ENCODE assay signal across 8 mouse cellular contexts in genomic region chr14:25701986-25702385, GRCm38 (mm10). TPM values are rescaled to one million over a fixed set of nuclear protein-coding genes. Genes with fewer than 3 reads are reported as not detected.
DNase-seq lines count a peak whose midpoint lies in the region; ATAC-seq and TF ChIP-seq lines count a peak whose summit lies in the region.

No protein-coding gene starts in this region.

- H3K36me3 ChIP-seq in hindbrain, embryonic 11.5 days (ENCODE audit: control insufficient read depth, insufficient read depth, low read length), result peaks cover 2% of the 10 kb centered on the region; the same call in 1 of the 2 replicates
- H3K36me3 ChIP-seq in hindbrain, embryonic 12.5 days, result peaks cover 26% of the 10 kb centered on the region
- H3K36me3 ChIP-seq in hindbrain, embryonic 16.5 days (ENCODE audit: control insufficient read depth, insufficient read depth, low read length), result peaks cover 17% of the 10 kb centered on the region
- peaks cover 20% of the 10 kb centered on the region; the same call in 1 of the 2 replicates for H3K36me3 ChIP-seq in small intestine, adult 2 months (ENCODE audit: control insufficient read depth, insufficient read depth, low read length)

- no peaks in the 10 kb centered on the region for H3K27me3 ChIP-seq in hindbrain, embryonic 11.5 days (ENCODE audit: control insufficient read depth, insufficient read depth, low read length)
- H3K27me3 ChIP-seq in hindbrain, embryonic 12.5 days, result no peaks in the 10 kb centered on the region
- no peaks in the 10 kb centered on the region for H3K27me3 ChIP-seq in hindbrain, embryonic 16.5 days (replicated peaks; ENCODE audit: control insufficient read depth, insufficient read depth, low read length)
- H3K27me3 ChIP-seq in small intestine, adult 2 months (ENCODE audit: control insufficient read depth, insufficient read depth, low read length), result no peaks in the 10 kb centered on the region

- no peak overlapping the region for H3K27ac ChIP-seq in hindbrain, embryonic 11.5 days (ENCODE audit: low read depth, low read length)
- no peak overlapping the region for H3K27ac ChIP-seq in hindbrain, embryonic 12.5 days
- no peak overlapping the region for H3K27ac ChIP-seq in hindbrain, embryonic 16.5 days (ENCODE audit: low read depth, low read length)
- H3K27ac ChIP-seq in small intestine, adult 2 months (ENCODE audit: insufficient read depth, low read depth, low read length), result no peak overlapping the region

- ATAC-seq in hindbrain, embryonic 11.5 days (ENCODE audit: low FRiP score), result 0 out of 2 replicates have a peak, but pooled peaks have one; percentile 49
- no peak for ATAC-seq in hindbrain, embryonic 12.5 days (ENCODE audit: low FRiP score)
- peak; percentile 62; the same call in 1 of the 2 replicates for ATAC-seq in hindbrain, embryonic 16.5 days

- H3K9ac ChIP-seq in hindbrain, embryonic 11.5 days (ENCODE audit: low read depth, low read length), result no peak overlapping the region
- no peak overlapping the region for H3K9ac ChIP-seq in hindbrain, embryonic 12.5 days
- no peak overlapping the region for H3K9ac ChIP-seq in hindbrain, embryonic 16.5 days (ENCODE audit: low read depth, low read length)

- no peaks in the 10 kb centered on the region for H3K4me1 ChIP-seq in hindbrain, embryonic 11.5 days (replicated peaks; ENCODE audit: control insufficient read depth, insufficient read depth, low read length)
- H3K4me1 ChIP-seq in hindbrain, embryonic 12.5 days, result no peaks in the 10 kb centered on the region
- no peaks in the 10 kb centered on the region for H3K4me1 ChIP-seq in hindbrain, embryonic 16.5 days (ENCODE audit: control insufficient read depth, insufficient read depth, low read depth, low read length)
- H3K4me1 ChIP-seq in small intestine, adult 2 months (ENCODE audit: control insufficient read depth, insufficient read depth, insufficient read length, low read length), result no peaks in the 10 kb centered on the region

- DNase-seq in hindbrain, embryonic 11.5 days (ENCODE audit: low spot score), result peak; percentile 66
- DNase-seq in 416B (ENCODE audit: low read depth) (peak; percentile 71), NIH3T3 (ENCODE audit: low read depth) (peak; percentile 71)
- DNase-seq in right cerebral cortex, postnatal 25 days, result no peak
- no peak for DNase-seq in kidney, adult 8-10 months

- TF ChIP-seq POLR2A in small intestine, adult 2 months (IDR thresholded peaks at IDR 0.05; ENCODE audit: low read depth, low read length), result no peak

- H3K4me3 ChIP-seq in hindbrain, embryonic 11.5 days (ENCODE audit: low read depth, low read length), result no peak overlapping the region
- H3K4me3 ChIP-seq in hindbrain, embryonic 12.5 days, result no peak overlapping the region
- no peak overlapping the region for H3K4me3 ChIP-seq in hindbrain, embryonic 16.5 days (ENCODE audit: low read length)
- no peak overlapping the region for H3K4me3 ChIP-seq in small intestine, adult 2 months (ENCODE audit: low read depth, low read length)

- H3K9me3 ChIP-seq in hindbrain, embryonic 11.5 days (ENCODE audit: control insufficient read depth, low read length), result no peaks in the 10 kb centered on the region
- no peaks in the 10 kb centered on the region for H3K9me3 ChIP-seq in hindbrain, embryonic 12.5 days (replicated peaks)
- no peaks in the 10 kb centered on the region for H3K9me3 ChIP-seq in hindbrain, embryonic 16.5 days (ENCODE audit: control insufficient read depth, low read length)

- no peak overlapping the region for H3K4me2 ChIP-seq in hindbrain, embryonic 11.5 days (replicated peaks; ENCODE audit: low read depth, low read length)
- no peak overlapping the region for H3K4me2 ChIP-seq in hindbrain, embryonic 12.5 days (replicated peaks)
- no peak overlapping the region for H3K4me2 ChIP-seq in hindbrain, embryonic 16.5 days (ENCODE audit: low read length)

- peak; percentile 46; the same call in 1 of the 2 replicates for TF ChIP-seq CTCF in small intestine, adult 2 months (IDR thresholded peaks at IDR 0.05; ENCODE audit: extremely low read depth, insufficient read length, insufficient replicate concordance, low read depth, low read length)

RNA-seq across cellular contexts. Expression of gene Ppif, which starts 8.0 kb away (rescaled TPM):
- polyA plus RNA-seq in hindbrain, embryonic 11.5 days (2014; fragmentation: Nextera tagmentation; extraction: Ambion mirVana), result 32.3 and 33.3 TPM in 2 replicates
- polyA plus RNA-seq in hindbrain, embryonic 12.5 days (2016; fragmentation: Nextera tagmentation; extraction: Ambion mirVana), result 26.2 and 29.6 TPM in 2 replicates
- polyA plus RNA-seq in hindbrain, embryonic 16.5 days (2015; fragmentation: Nextera tagmentation; extraction: Ambion mirVana), result 34.6 and 45.4 TPM in 2 replicates
- 66.8 and 80.1 TPM in 2 replicates for polyA plus RNA-seq in small intestine, adult 2 months (2012; rRNA removed)

Comparison
In these comparisons a context has a peak if more than half of its experiments do, and no peak if none do; other contexts are left out.
1. DNase-seq: peak in hindbrain, embryonic 11.5 days (single experiment), 416B (single experiment) and NIH3T3 (single experiment); none in right cerebral cortex, postnatal 25 days (single experiment) and kidney, adult 8-10 months (0 of 2).